Mouse (Mus musculus) cerebellum, adult 2 months (tissue): ENCODE data around the gene Gpam.

ENCODE experiments used
- CTCF ChIP-seq: fragments of 200-500 bp; IDR thresholded peaks from 2 replicates; pipeline ENCODE4 v1.5.1; 2011; ENCODE audit warnings: low read depth, mild to moderate bottlenecking, control low read depth, low read length, moderate library complexity, borderline replicate concordance; ENCODE audit not compliant: insufficient read depth
- POLR2A ChIP-seq: fragments of 200-500 bp; IDR thresholded peaks from 2 replicates; pipeline ENCODE4 v1.6.1; 2011; ENCODE audit warnings: low read length, control low read depth, borderline replicate concordance; ENCODE audit not compliant: insufficient read depth

GRCm38 (mm10) chr19:55018872-55019271 lies 108.2 kb downstream of the Gpam start:
- TF ChIP-seq POLR2A (no peak), CTCF (no peak)
